Mouse (Mus musculus) cerebral cortex, adult 2 months (tissue): ENCODE measurements around the gene Per2.

ENCODE experiments used
- WGBS: fragments of 180-500 bp; shearing (Covaris S2); methylation state at CpG from one replicate; pipeline ENCODE4 v1.1.7; 2018; 5-methylcytosine and 5-hydroxymethylcytosine counted together

Per2 gene

GRCm38 (mm10) chr1:91458223-91458861, 782 bp downstream of the Per2 start:
- WGBS = 3% methylated on average over 8 of the region's 8 CpGs

GRCm38 (mm10) chr1:91457698-91458097, 1.4 kb downstream of the Per2 start:
- 28% methylated on average over 5 of the region's 5 CpGs for WGBS

- 62% methylated on average over 4 of the region's 4 CpGs for WGBS
Measured at GRCm38 (mm10) chr1:91457116-91457515, 2.0 kb downstream of the Per2 start.

- 16% methylated on average over 11 of the region's 11 CpGs for WGBS
Measured at GRCm38 (mm10) chr1:91456301-91456801, 2.8 kb downstream of the Per2 start.

GRCm38 (mm10) chr1:91455661-91456161, 3.4 kb downstream of the Per2 start:
- 44% methylated on average over 7 of the region's 7 CpGs for whole genome bisulfite sequencing

GRCm38 (mm10) chr1:91454927-91455326, 4.2 kb downstream of the Per2 start:
- 85% methylated on average over 3 of the region's 3 CpGs for WGBS

- WGBS = 84% methylated on average over 3 of the region's 3 CpGs
Measured at GRCm38 (mm10) chr1:91454366-91454765, 4.8 kb downstream of the Per2 start.

- WGBS = 84% methylated on average over 9 of the region's 9 CpGs
Measured at GRCm38 (mm10) chr1:91453932-91454331, 5.2 kb downstream of the Per2 start.

- 80% methylated on average over 5 of the region's 5 CpGs for WGBS
Measured at GRCm38 (mm10) chr1:91451547-91452084, 7.5 kb downstream of the Per2 start.

- 87% methylated on average over 5 of the region's 5 CpGs for WGBS
Measured at GRCm38 (mm10) chr1:91450851-91451250, 8.3 kb downstream of the Per2 start.

- WGBS = 96% methylated on average over 10 of the region's 10 CpGs
Measured at GRCm38 (mm10) chr1:91448688-91449087, 10.4 kb downstream of the Per2 start.

GRCm38 (mm10) chr1:91446511-91446910, 12.6 kb downstream of the Per2 start:
- WGBS = 73% methylated on average over 4 of the region's 4 CpGs

GRCm38 (mm10) chr1:91446060-91446459, 13.1 kb downstream of the Per2 start:
- 45% methylated on average over 8 of the region's 8 CpGs for whole genome bisulfite sequencing

GRCm38 (mm10) chr1:91444841-91445830, 14.0 kb downstream of the Per2 start:
- WGBS = 61% methylated on average over 17 of the region's 17 CpGs

- 81% methylated on average over 7 of the region's 7 CpGs for WGBS
Measured at GRCm38 (mm10) chr1:91442350-91442990, 16.7 kb downstream of the Per2 start.

GRCm38 (mm10) chr1:91441855-91442254, 17.3 kb downstream of the Per2 start:
- 94% methylated on average over 3 of the region's 3 CpGs for WGBS

GRCm38 (mm10) chr1:91439776-91440175, 19.3 kb downstream of the Per2 start:
- 91% methylated on average over 8 of the region's 8 CpGs for WGBS

- 82% methylated on average over 7 of the region's 7 CpGs for WGBS
Measured at GRCm38 (mm10) chr1:91437573-91437972, 21.6 kb downstream of the Per2 start.

GRCm38 (mm10) chr1:91437083-91437400, 22.1 kb downstream of the Per2 start:
- WGBS = 89% methylated on average over 3 of the region's 3 CpGs

GRCm38 (mm10) chr1:91436380-91437082, 22.6 kb downstream of the Per2 start:
- WGBS = 61% methylated on average over 6 of the region's 6 CpGs

GRCm38 (mm10) chr1:91435606-91436130, 23.5 kb downstream of the Per2 start:
- 69% methylated on average over 13 of the region's 13 CpGs for WGBS
